Mouse (Mus musculus): ENCODE measurements around the gene Yy1. TPM values are rescaled to one million over a fixed set of nuclear protein-coding genes. Genes with fewer than 3 reads are reported as not detected.

Gene Yy1
- 8.7 and 11.1 TPM in 2 replicates for polyA plus RNA-seq (2012; rRNA removed)

DNA sequence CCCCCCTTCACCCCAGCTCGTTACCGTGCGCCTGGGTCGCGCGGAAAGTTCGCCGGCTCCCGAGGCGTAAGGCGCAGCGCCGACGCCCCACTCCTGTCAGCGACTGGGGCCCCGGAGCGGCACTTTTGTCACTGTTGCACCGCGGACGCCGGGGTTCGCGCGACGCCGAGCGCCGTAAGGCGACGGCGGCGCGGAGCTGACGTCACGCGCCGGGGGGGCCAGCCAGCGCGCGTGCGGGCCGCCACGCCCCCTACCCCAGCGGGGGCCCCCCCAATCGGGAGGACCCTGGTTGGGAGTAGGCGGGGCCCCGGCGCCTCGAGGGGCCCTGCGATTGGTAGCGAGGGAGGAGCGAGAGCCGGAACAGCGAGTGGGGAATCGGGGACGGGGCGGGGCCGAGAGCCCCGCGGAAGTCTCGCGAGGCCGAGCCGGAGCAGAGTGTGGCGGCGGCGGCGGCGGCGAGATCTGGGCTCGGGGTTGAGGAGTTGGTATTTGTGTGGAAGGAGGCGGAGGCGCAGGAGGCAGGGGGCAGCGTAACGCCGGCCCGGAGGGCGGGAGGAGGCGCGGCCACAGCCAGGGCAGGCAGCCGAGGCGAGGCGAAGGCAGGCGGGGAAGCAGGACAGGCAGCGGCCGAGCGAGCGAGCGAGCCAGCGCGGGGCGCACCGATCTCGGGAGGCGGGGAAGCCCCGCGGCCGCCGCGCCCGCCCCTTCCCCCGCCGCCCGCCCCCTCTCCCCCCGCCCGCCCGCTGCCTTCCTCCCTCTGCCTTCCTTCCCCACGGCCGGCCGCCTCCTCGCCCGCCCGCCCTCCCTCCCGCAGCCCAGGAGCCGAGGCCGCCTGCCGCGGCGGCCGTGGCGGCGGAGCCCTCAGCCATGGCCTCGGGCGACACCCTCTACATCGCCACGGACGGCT is at the start of gene Yy1:
TSS of gene Yy1 (plus strand) at position 428 of the 907 bp plus-strand sequence.

DNA sequence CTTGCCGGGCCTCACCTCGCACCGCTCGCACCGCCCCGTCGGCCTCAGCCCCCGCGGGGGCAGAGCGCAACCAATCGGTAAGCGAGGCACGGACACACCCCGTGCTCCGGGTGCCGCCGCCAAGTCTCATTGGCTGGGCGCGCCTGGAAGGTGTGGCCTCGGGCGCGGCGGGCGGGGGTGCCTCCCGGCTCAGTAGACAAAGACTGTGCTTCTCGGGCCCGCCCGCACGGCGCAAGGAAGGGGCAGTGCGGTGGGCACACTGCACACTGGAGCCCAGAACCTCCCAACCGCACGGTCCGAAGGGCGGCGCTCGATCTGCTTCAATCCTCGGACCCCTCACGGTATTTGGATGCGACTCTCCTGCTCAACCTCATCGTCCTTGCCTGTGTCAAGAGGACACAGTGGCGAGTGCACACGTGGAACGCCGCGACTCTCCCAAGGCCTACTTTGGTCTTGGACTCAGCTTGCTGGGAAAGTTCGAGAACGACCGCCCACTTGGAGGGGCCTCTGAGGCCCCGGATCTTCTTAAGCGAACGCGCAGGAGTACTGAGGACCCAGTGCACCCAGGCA is 43.2 kb downstream of the Yy1 start, which contains the start of the genes Slc25a29 and Slc25a47:
TSS of gene Slc25a29 (minus strand) at position 44 of the 570 bp plus-strand sequence.
TSS of gene Slc25a47 (plus strand) at position 207 of the 570 bp plus-strand sequence.

Other genes starting within 250 kb of the Yy1 start
- 20.9 and 23.5 TPM in 2 replicates for gene Evl, start 238.3 kb upstream of the Yy1 start, polyA plus RNA-seq (2012; rRNA removed)
- gene Degs2, start 90.7 kb upstream of the Yy1 start, polyA plus RNA-seq (2012; rRNA removed): 0.08 and 0.12 TPM in 2 replicates
- 2.8 TPM in 2 replicates for gene Slc25a29, start 42.9 kb downstream of the Yy1 start, polyA plus RNA-seq (2012; rRNA removed)
- gene Slc25a47, start 43.1 kb downstream of the Yy1 start, polyA plus RNA-seq (2012; rRNA removed): 90.3 and 111 TPM in 2 replicates
- 2.9 and 3.7 TPM in 2 replicates for gene Wdr25, start 100.7 kb downstream of the Yy1 start, polyA plus RNA-seq (2012; rRNA removed)
- gene Wars, start 101.2 kb downstream of the Yy1 start, polyA plus RNA-seq (2012; rRNA removed): 15.0 and 15.5 TPM in 2 replicates